Mouse (Mus musculus) right cerebral cortex, postnatal 10 days (tissue): ENCODE data around the gene Gfm1.

Source experiments
- DNase-seq, 2 experiments: peaks; one replicate each; pipeline ENCODE4 v3.0.0; 2021; ENCODE audit warnings: low spot score in 2 of 2

The Gfm1 gene

DNA sequence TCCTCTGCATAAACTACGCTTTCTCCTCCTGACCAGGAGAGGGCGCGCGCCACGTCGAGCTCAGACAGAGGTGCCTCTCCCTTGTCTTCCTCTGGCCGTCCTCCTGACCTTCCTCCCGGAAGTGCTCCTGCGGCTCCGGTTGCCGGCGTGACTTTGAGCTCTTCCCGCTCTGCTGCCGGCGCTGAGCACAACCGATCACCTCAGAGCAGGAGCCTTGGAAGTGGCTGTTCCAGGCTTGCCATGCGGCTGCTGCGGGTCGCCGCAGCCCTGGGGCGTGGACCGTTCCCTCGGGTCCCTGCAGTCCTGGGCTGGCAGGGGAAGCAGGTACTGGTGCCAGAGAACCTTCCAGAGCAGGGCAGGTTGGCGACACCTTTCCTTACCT is at the start of gene Gfm1:
Gene Gfm1 (plus strand): TSS at position 98 of the 382 bp plus-strand sequence.
- DNase-seq = peak; percentile 95 to 96

DNA sequence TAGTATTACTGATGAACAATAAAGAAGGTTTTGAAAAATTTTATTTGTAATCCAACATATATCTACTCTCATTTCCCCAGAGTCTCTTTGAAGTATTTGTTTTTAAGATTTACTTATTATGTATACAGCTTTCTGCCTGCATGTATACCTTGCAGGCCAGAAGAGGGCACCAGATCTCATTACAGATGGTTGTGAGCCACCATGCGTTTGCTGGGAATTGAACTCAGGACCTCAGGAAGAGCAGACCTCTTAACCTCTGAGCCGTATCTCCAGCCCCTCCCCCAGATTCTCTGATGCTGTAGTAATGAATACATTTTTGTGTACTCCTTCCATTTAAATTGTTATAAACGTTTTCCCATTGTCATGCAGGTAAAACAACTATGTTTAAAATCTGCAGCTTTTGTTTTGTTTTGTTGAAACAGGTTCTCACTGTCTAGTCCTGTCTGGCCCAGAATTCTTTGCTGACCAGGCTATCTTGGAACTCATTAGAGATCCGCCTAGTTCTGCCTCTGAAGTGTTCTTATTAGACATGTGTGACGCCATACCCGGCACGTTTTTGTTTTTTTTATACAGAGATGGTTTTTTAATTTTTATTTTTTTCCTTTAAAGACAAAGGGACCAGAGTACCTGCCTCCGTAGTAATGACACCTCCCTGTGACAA is 428 bp upstream of the Gfm1 start:
- no peak for DNase-seq

DNA sequence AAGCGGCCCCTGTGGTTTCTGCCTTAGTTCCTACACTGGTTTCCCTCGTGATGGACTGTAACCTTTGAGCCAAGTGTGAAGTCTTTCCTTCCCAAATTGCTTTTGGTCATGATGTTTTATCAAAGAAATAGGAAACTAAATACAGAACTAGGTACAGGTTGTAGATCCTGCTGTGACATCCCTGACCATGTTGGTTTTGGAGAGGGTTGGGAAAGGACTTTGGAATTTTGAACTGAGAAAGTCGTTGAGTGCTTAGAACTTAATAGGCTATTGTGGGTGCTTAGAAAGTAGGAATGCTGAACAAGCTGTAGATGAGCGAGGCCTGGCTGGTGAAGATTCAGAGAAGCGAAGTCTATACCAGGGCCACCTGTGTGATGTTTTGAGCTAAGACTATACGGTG is 4.1 kb downstream of the Gfm1 start:
- no peak for DNase-seq

DNA sequence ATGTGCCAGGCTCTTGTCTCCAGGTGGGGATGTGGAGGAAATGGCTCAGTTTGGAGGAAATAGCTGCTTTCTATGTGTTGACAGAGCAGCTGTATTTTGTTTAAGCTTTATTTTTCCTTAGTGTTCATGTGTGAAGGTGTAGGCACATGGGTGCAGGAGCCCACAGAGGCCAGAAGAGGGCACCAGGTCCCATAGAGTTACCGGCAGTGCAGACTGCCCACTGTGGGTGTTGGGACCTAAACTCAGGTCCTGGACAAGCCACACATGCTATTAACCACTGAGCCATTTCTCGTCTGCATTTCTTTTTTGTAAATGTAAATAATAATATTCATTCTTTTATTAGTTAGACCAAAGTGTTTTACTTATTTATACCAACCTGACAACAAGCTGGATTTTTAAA is 17.2 kb downstream of the Gfm1 start:
- DNase-seq = no peak

DNA sequence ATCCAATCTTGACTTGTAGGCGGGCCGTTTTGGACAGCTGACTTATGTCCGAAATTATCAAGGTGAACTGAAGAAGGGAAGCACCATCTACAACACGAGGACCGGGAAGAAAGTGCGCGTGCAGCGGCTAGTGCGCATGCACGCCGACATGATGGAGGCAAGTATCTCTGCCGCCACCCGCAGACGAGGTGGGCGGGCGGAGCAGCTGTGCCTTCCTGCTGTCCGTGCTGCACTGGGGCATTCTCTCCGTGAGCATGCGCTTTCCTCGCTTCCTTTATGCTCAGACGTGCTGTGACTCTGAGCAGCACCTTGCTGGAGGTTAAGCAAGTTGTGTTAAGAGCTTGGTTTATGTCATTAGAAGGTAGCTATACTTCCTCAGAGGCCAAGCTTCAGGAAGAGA is 19.8 kb downstream of the Gfm1 start:
- no peak for DNase-seq

GRCm38 (mm10) chr3:67450601-67451210 is 20.8 kb downstream of the Gfm1 start:
- no peak for DNase-seq

GRCm38 (mm10) chr3:67459881-67460280 is 30.0 kb downstream of the Gfm1 start:
- DNase-seq = no peak

DNA sequence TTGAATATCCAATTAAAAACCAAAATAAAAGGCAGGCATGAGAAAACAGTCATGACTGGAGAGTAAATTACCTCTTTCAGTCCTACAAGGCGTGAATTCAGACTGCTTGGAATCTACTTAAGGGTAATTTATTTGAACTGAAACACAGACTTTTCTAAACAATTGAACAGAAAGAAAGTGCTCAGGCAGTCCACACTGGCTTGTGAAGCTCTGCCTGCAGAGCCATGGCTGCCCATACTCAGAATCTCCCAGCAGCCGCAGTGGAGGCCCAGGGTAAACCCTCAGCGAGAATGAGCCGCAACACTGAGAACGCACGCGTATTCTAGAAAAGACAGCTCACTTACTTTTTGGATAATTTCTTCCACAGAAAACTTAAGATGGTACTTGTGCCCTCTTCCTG is 32.1 kb downstream of the Gfm1 start:
- DNase-seq = no peak

DNA sequence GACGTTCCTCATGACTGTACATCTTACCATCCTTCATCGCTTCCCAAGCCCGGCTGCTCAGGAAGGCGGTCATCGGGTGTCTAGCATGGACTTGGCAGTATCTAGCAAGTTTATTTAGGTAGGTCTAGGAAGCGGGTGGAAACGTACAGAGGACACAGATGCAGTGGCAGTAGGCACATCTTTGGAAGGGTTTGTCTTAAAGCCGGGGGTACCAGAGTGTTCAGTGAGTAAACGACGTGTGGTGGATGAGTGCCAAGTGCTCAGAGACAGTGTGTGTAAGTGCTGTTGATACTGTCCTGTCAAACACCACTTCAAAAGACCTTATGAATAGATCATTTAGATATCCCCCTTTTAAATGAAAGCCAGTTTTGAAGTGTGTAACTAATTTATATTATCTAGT is 32.7 kb downstream of the Gfm1 start:
- DNase-seq = peak in 1 of 2 experiments; percentile 44

GRCm38 (mm10) chr3:67463001-67463400 is 33.1 kb downstream of the Gfm1 start:
- no peak for DNase-seq

DNA sequence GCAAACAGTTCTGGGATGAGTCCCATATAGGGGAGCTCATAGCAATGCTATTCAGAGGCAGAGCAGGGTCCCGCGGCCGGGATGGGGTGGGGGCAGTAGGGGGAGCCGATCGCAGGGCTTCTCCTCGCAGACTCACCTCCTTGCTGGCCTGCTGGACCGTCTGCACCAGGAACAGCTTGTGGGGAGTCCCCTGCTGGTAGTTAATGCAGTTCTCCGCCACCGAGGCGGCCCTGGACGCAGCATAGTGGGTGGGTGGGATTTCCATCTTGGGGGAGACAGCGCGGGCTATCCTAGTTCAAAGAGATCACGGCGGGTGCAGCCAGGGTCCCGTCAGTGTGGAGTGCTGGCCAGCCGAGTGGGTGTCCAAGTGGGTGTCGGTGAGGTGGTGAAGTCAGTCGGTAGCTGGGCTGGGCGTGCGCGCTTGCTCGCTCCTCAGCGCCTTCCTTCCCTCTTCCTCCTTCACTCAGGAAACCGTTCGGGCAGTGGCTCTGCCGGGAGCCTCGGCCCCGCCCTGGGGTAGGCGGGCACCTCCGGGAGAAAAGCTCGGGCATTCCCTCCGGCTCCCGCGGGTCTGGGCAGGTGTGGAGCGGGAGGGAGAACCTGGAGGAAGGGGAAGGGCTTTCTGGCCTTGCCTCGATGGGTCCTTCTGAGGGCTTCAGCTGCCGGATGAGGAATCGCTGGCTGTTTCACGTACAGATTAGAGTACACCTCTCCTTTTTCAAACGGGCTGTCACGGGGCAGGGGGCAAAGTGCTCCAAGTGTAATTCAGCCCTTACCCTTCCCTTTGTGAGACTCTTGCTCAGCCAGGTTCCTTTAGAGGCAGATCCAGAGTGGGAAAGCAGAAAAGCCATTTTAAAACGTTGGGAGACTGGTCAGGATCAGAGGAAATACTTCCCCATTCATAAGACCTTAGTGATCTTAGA is 33.8 kb downstream of the Gfm1 start, which contains the start of gene Lxn:
Gene Lxn (minus strand): TSS at position 477 of the 923 bp plus-strand sequence.
- DNase-seq = peak; percentile 74 to 75

DNA sequence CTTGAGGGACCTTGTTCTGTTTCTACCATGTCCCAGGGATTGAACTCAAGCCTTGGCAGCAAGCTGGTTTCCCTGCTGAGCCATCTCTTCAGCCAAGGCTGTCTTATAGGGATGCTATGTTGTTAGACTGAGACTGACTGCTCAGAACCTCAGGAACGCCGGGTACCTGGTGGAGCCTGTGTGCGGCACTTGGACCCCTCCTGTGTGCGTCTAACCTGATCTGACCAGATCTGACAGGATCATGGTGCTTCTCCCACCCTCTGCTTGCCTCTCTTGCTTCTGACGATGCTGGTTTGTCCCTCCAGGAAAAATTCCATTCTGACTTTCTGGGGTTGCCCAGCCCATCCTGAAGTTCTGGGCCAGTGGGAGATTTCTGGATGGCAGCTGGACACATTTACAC is 36.7 kb downstream of the Gfm1 start:
- no peak for DNase-seq

- DNase-seq = no peak
Measured at GRCm38 (mm10) chr3:67467281-67467680, 37.4 kb downstream of the Gfm1 start.

DNA sequence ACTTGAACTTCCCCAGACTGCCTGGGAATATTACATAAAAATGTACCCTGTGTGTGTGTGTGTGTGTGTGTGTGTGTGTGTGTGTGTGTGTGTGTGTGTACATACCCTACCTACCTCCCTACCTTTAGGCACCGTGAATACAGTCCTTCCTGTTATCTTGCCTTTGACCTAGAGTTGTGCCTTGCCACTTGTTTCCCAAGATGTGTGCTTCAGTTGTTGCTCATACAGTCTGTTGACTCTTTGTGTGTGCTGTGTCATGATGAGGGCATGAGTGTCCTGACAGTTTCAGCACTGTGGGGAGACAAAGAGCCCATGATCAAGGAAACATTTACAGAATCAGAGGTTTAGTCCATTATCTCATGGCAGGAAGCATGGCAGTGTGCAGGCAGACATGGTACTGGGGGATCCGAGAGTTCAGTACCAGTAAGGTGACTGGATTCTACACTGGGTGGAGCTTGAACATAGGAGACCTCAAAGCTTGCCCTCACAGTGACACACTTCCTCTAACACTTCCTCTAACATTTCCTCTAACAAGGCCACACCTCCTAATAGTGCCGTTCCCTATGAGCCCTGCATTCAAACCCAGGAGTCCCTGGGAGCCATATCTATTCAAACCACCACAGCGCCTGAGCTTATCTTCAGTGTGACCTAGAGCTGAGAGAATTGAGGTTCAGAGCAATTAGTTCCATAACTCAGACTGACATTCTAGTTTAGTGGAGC is 41.7 kb downstream of the Gfm1 start:
- no peak for DNase-seq

GRCm38 (mm10) chr3:67473438-67473837 is 43.5 kb downstream of the Gfm1 start:
- no peak for DNase-seq

DNA sequence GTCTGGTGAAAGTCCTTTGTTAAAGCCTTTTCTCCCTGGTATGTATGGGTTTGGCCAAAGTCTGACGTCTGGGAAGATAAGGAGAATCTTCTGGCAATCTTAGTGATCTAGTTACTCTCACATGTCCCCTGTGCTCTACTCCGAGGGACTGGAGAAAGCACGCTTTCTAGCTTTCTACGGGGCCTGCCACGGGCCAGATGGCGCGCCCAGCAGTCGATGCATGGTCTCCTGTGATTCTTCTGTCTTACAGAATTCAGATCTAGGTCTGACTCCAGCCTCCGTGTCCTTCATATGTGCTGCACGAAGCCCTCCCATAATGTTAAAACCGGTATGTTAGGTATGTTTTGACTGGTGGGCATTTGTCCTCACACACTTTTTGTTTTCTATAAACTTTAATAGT is 49.9 kb downstream of the Gfm1 start:
- no peak for DNase-seq

DNA sequence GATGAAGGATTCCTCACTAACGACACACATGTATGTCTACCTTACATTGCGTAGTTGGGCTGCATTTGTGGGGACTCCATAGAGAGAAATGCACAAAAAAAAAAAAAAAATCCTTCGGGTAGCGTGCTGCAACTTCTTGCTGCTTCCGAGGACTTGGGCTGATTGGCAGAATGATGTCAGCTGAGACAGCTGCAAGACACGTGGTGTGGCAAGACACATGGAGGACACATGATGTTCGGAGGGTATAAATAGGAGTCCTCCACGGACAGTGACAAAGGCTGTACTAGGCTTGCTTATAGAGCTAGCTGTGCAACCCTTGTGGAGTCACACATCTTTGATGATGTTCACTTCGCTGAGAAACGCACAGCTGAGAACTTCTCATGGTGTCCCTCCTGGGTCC is 52.5 kb downstream of the Gfm1 start:
- DNase-seq = no peak

GRCm38 (mm10) chr3:67485233-67485632 is 55.3 kb downstream of the Gfm1 start:
- DNase-seq = no peak

- DNase-seq = no peak
Measured at GRCm38 (mm10) chr3:67490156-67490555, 60.3 kb downstream of the Gfm1 start.

GRCm38 (mm10) chr3:67492086-67492869 is 62.4 kb downstream of the Gfm1 start:
- DNase-seq = peak; percentile 59 to 70

DNA sequence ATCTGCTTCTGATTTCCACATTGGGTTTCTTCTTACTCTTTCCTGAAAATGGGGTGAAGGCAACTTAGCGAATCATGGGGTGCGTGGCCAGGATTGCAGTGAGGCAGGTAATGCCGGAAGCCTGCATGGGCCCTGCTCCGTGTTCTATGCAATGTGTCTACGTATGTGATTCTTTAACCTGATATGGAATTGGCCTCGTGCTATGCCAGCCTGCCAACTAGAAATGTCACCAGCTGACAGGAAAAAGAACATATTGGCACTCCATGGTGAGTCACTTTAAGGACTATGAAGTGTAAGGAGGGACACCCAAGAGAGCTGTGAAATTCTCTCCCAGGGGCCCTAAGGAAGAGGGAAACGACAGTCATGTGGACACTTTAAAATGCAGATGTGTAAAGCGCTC is 63.2 kb downstream of the Gfm1 start:
- DNase-seq = peak in 1 of 2 experiments; percentile 40
